Mouse (Mus musculus): ENCODE measurements around the gene Erich6b. TPM values are rescaled to one million over a fixed set of nuclear protein-coding genes. Genes with fewer than 3 reads are reported as not detected.

The Erich6b gene
- polyA plus RNA-seq (2014; fragmentation: Nextera tagmentation; extraction: Ambion mirVana) = not detected in 2 replicates

GRCm38 (mm10) chr14:75642080-75642479 lies at the start of gene Erich6b:
Gene Erich6b (plus strand): TSS chr14:75642259.
- 78% methylated on average over 8 of the region's 8 CpGs for WGBS
- Histone ChIP-seq H3K9me3 (ENCODE audit: control insufficient read depth, low read length) (no peaks in the 10 kb centered on the region), H3K4me1 (ENCODE audit: control insufficient read depth in 2 of 2, insufficient read depth in 2 of 2, low read length in 2 of 2) (no peaks in the 10 kb centered on the region; a peak in 1 of 4 replicates), H3K27ac (replicated peaks in 1 of 2; ENCODE audit: control insufficient read depth in 1 of 2, insufficient read depth in 1 of 2, low read depth in 2 of 2, low read length in 2 of 2) (no peak within 1 kb of the TSS), H3K9ac (ENCODE audit: low read length) (no peak within 1 kb of the TSS), H3K27me3 (ENCODE audit: control insufficient read depth, insufficient read depth, low read length) (no peaks in the 10 kb centered on the region), H3K4me2 (ENCODE audit: low read length) (no peak within 1 kb of the TSS), H3K36me3 (ENCODE audit: control insufficient read depth, insufficient read depth, low read length) (no peaks in the 10 kb centered on the region), H3K4me3 (ENCODE audit: control insufficient read depth in 1 of 2, insufficient read depth in 1 of 2, low read depth in 1 of 2, low read length in 2 of 2) (no peak within 1 kb of the TSS)
- no peak for ATAC-seq (ENCODE audit: insufficient number of reproducible peaks, insufficient read depth, low FRiP score, low read depth)

- Histone ChIP-seq H3K4me1 (ENCODE audit: control insufficient read depth in 2 of 2, insufficient read depth in 2 of 2, low read length in 2 of 2) (no peaks in the 10 kb centered on the region), H3K9me3 (ENCODE audit: control insufficient read depth, low read length) (no peaks in the 10 kb centered on the region), H3K27ac (replicated peaks in 1 of 2; ENCODE audit: control insufficient read depth in 1 of 2, insufficient read depth in 1 of 2, low read depth in 2 of 2, low read length in 2 of 2) (no peak within 1 kb of the TSS), H3K4me3 (ENCODE audit: control insufficient read depth in 1 of 2, insufficient read depth in 1 of 2, low read depth in 1 of 2, low read length in 2 of 2) (no peak within 1 kb of the TSS), H3K4me2 (ENCODE audit: low read length) (no peak within 1 kb of the TSS), H3K36me3 (ENCODE audit: control insufficient read depth, insufficient read depth, low read length) (no peaks in the 10 kb centered on the region), H3K9ac (ENCODE audit: low read length) (no peak within 1 kb of the TSS), H3K27me3 (ENCODE audit: control insufficient read depth, insufficient read depth, low read length) (no peaks in the 10 kb centered on the region)
- no peak for ATAC-seq (ENCODE audit: insufficient number of reproducible peaks, insufficient read depth, low FRiP score, low read depth)
- WGBS = 50% methylated on average over 3 of the region's 3 CpGs
Observed at GRCm38 (mm10) chr14:75592978-75593377, 49.1 kb upstream of the Erich6b start, which contains the start of gene Spert. Gene Spert (minus strand): TSS chr14:75593116.

GRCm38 (mm10) chr14:75609176-75609575 lies 32.9 kb upstream of the Erich6b start:
- H3K27ac ChIP-seq (replicated peaks in 1 of 2; ENCODE audit: control insufficient read depth in 1 of 2, insufficient read depth in 1 of 2, low read depth in 2 of 2, low read length in 2 of 2) = no peak overlapping the region
- 74% methylated on average over 2 of the region's 2 CpGs for WGBS

GRCm38 (mm10) chr14:75616375-75616774 lies 25.7 kb upstream of the Erich6b start:
- no peaks in the 10 kb centered on the region for H3K4me1 ChIP-seq (ENCODE audit: control insufficient read depth in 2 of 2, insufficient read depth in 2 of 2, low read length in 2 of 2)
- 84% methylated on average over 6 of the region's 6 CpGs for WGBS
- H3K27me3 ChIP-seq (ENCODE audit: control insufficient read depth, insufficient read depth, low read length) = no peaks in the 10 kb centered on the region
- no peak overlapping the region for H3K9ac ChIP-seq (ENCODE audit: low read length)
- H3K4me2 ChIP-seq (ENCODE audit: low read length) = no peak overlapping the region
- no peaks in the 10 kb centered on the region for H3K9me3 ChIP-seq (ENCODE audit: control insufficient read depth, low read length)
- no peak for ATAC-seq (ENCODE audit: insufficient number of reproducible peaks, insufficient read depth, low FRiP score, low read depth)
- H3K4me3 ChIP-seq (ENCODE audit: control insufficient read depth in 1 of 2, insufficient read depth in 1 of 2, low read depth in 1 of 2, low read length in 2 of 2) = no peak overlapping the region
- no peaks in the 10 kb centered on the region for H3K36me3 ChIP-seq (ENCODE audit: control insufficient read depth, insufficient read depth, low read length)
- H3K27ac ChIP-seq (replicated peaks in 1 of 2; ENCODE audit: control insufficient read depth in 1 of 2, insufficient read depth in 1 of 2, low read depth in 2 of 2, low read length in 2 of 2) = no peak overlapping the region

More at GRCm38 (mm10) chr14:75609176-75609575, 32.9 kb upstream of the Erich6b start:
- Histone ChIP-seq H3K4me2 (ENCODE audit: low read length) (no peak overlapping the region), H3K9ac (ENCODE audit: low read length) (no peak overlapping the region), H3K36me3 (ENCODE audit: control insufficient read depth, insufficient read depth, low read length) (no peaks in the 10 kb centered on the region), H3K4me1 (ENCODE audit: control insufficient read depth in 2 of 2, insufficient read depth in 2 of 2, low read length in 2 of 2) (no peaks in the 10 kb centered on the region), H3K9me3 (ENCODE audit: control insufficient read depth, low read length) (no peaks in the 10 kb centered on the region), H3K4me3 (ENCODE audit: control insufficient read depth in 1 of 2, insufficient read depth in 1 of 2, low read depth in 1 of 2, low read length in 2 of 2) (no peak overlapping the region), H3K27me3 (ENCODE audit: control insufficient read depth, insufficient read depth, low read length) (no peaks in the 10 kb centered on the region)
- ATAC-seq (ENCODE audit: insufficient number of reproducible peaks, insufficient read depth, low FRiP score, low read depth) = no peak

GRCm38 (mm10) chr14:75622984-75623383 lies 19.1 kb upstream of the Erich6b start:
- no peak for ATAC-seq (ENCODE audit: insufficient number of reproducible peaks, insufficient read depth, low FRiP score, low read depth)
- Histone ChIP-seq H3K4me2 (ENCODE audit: low read length) (no peak overlapping the region), H3K27ac (replicated peaks in 1 of 2; ENCODE audit: control insufficient read depth in 1 of 2, insufficient read depth in 1 of 2, low read depth in 2 of 2, low read length in 2 of 2) (no peak overlapping the region), H3K4me1 (ENCODE audit: control insufficient read depth in 2 of 2, insufficient read depth in 2 of 2, low read length in 2 of 2) (no peaks in the 10 kb centered on the region), H3K36me3 (ENCODE audit: control insufficient read depth, insufficient read depth, low read length) (no peaks in the 10 kb centered on the region), H3K9ac (ENCODE audit: low read length) (no peak overlapping the region), H3K9me3 (ENCODE audit: control insufficient read depth, low read length) (no peaks in the 10 kb centered on the region), H3K27me3 (ENCODE audit: control insufficient read depth, insufficient read depth, low read length) (no peaks in the 10 kb centered on the region), H3K4me3 (ENCODE audit: control insufficient read depth in 1 of 2, insufficient read depth in 1 of 2, low read depth in 1 of 2, low read length in 2 of 2) (no peak overlapping the region)
- WGBS = 74% methylated on average over 7 of the region's 7 CpGs

GRCm38 (mm10) chr14:75628870-75629269 lies 13.2 kb upstream of the Erich6b start:
- no peaks in the 10 kb centered on the region for H3K4me1 ChIP-seq (ENCODE audit: control insufficient read depth in 2 of 2, insufficient read depth in 2 of 2, low read length in 2 of 2)
- H3K9me3 ChIP-seq (ENCODE audit: control insufficient read depth, low read length) = no peaks in the 10 kb centered on the region
- no peak overlapping the region for H3K27ac ChIP-seq (replicated peaks in 1 of 2; ENCODE audit: control insufficient read depth in 1 of 2, insufficient read depth in 1 of 2, low read depth in 2 of 2, low read length in 2 of 2)
- H3K4me2 ChIP-seq (ENCODE audit: low read length) = no peak overlapping the region
- H3K27me3 ChIP-seq (ENCODE audit: control insufficient read depth, insufficient read depth, low read length) = no peaks in the 10 kb centered on the region
- no peak overlapping the region for H3K4me3 ChIP-seq (ENCODE audit: control insufficient read depth in 1 of 2, insufficient read depth in 1 of 2, low read depth in 1 of 2, low read length in 2 of 2)
- no peaks in the 10 kb centered on the region for H3K36me3 ChIP-seq (ENCODE audit: control insufficient read depth, insufficient read depth, low read length)
- WGBS = 81% methylated on average over 8 of the region's 8 CpGs
- H3K9ac ChIP-seq (ENCODE audit: low read length) = no peak overlapping the region
- ATAC-seq (ENCODE audit: insufficient number of reproducible peaks, insufficient read depth, low FRiP score, low read depth) = no peak

- no peaks in the 10 kb centered on the region for H3K36me3 ChIP-seq (ENCODE audit: control insufficient read depth, insufficient read depth, low read length)
- peak overlapping the region in 1 of 2 experiments; percentile 47; a peak in 3 of 4 replicates for H3K27ac ChIP-seq (replicated peaks in 1 of 2; ENCODE audit: control insufficient read depth in 1 of 2, insufficient read depth in 1 of 2, low read depth in 2 of 2, low read length in 2 of 2)
- H3K4me2 ChIP-seq (ENCODE audit: low read length) = no peak overlapping the region
- no peak overlapping the region for H3K4me3 ChIP-seq (ENCODE audit: control insufficient read depth in 1 of 2, insufficient read depth in 1 of 2, low read depth in 1 of 2, low read length in 2 of 2)
- no peak overlapping the region for H3K9ac ChIP-seq (ENCODE audit: low read length)
- WGBS = 46% methylated on average over 12 of the region's 12 CpGs
- H3K9me3 ChIP-seq (ENCODE audit: control insufficient read depth, low read length) = no peaks in the 10 kb centered on the region
- H3K27me3 ChIP-seq (ENCODE audit: control insufficient read depth, insufficient read depth, low read length) = no peaks in the 10 kb centered on the region
- H3K4me1 ChIP-seq (ENCODE audit: control insufficient read depth in 2 of 2, insufficient read depth in 2 of 2, low read length in 2 of 2) = peaks cover 0 to 8% of the 10 kb centered on the region in 2 experiments; a peak in 2 of 4 replicates
- ATAC-seq (ENCODE audit: insufficient number of reproducible peaks, insufficient read depth, low FRiP score, low read depth) = peak; percentile 54; the same call in 1 of the 2 replicates
Observed at GRCm38 (mm10) chr14:75635350-75635749, 6.7 kb upstream of the Erich6b start.

- Histone ChIP-seq H3K4me3 (ENCODE audit: control insufficient read depth in 1 of 2, insufficient read depth in 1 of 2, low read depth in 1 of 2, low read length in 2 of 2) (no peak overlapping the region), H3K9me3 (ENCODE audit: control insufficient read depth, low read length) (no peaks in the 10 kb centered on the region), H3K4me2 (ENCODE audit: low read length) (no peak overlapping the region), H3K9ac (ENCODE audit: low read length) (no peak overlapping the region), H3K36me3 (ENCODE audit: control insufficient read depth, insufficient read depth, low read length) (no peaks in the 10 kb centered on the region), H3K27ac (replicated peaks in 1 of 2; ENCODE audit: control insufficient read depth in 1 of 2, insufficient read depth in 1 of 2, low read depth in 2 of 2, low read length in 2 of 2) (peak overlapping the region in 1 of 2 experiments; percentile 47; a peak in 2 of 4 replicates), H3K4me1 (ENCODE audit: control insufficient read depth in 2 of 2, insufficient read depth in 2 of 2, low read length in 2 of 2) (peaks cover 0 to 8% of the 10 kb centered on the region in 2 experiments; a peak in 2 of 4 replicates), H3K27me3 (ENCODE audit: control insufficient read depth, insufficient read depth, low read length) (no peaks in the 10 kb centered on the region)
- no peak for ATAC-seq (ENCODE audit: insufficient number of reproducible peaks, insufficient read depth, low FRiP score, low read depth)
- 53% methylated on average over 7 of the region's 7 CpGs for WGBS
Observed at GRCm38 (mm10) chr14:75636107-75636506, 6.0 kb upstream of the Erich6b start.
